Mouse (Mus musculus): ENCODE measurements at regions not wholly inside any gene's neighbourhood (a gene's known extent, or its start where the extent isn't known, plus 50 kb on each side); places are given as distances from the start of the nearest gene placed in this dataset.
A peak's percentile ranks its signal among the peaks of the same experiment; 100 is the strongest.

- intact Hi-C loops (cut with DNase I): no loop called here
- 88% methylated on average over 4 of the region's 4 CpGs for WGBS
- DNase-seq: no peak
Observed at GRCm38 (mm10) chr15:13667278-13667677, 493.8 kb upstream of the Cdh6 start.

GRCm38 (mm10) chr15:13662275-13662674, 488.8 kb upstream of the Cdh6 start:
- TF ChIP-seq CTCF (IDR thresholded peaks at IDR 0.05): no peak
- no peak for TF ChIP-seq POLR2A (IDR thresholded peaks at IDR 0.05; ENCODE audit: insufficient read depth, low read depth, low read length)
- TF ChIP-seq EP300 (IDR thresholded peaks at IDR 0.05; ENCODE audit: insufficient read depth, low read depth, low read length): no peak
- no peak overlapping the region for H3K27ac ChIP-seq
- no peaks in the 10 kb centered on the region for H3K4me1 ChIP-seq (ENCODE audit: control insufficient read depth, insufficient read depth, low read length)
- H3K36me3 ChIP-seq (ENCODE audit: control insufficient read depth, insufficient read depth, low read length): no peaks in the 10 kb centered on the region
- no peak overlapping the region for H3K9ac ChIP-seq (ENCODE audit: low read depth, low read length)
- WGBS: 81% methylated on average over 1 of the region's 1 CpGs
- no peaks in the 10 kb centered on the region for H3K79me2 ChIP-seq (replicated peaks; ENCODE audit: control insufficient read depth, insufficient read depth, low read length)
- no peak overlapping the region for H3K4me3 ChIP-seq
- DNase-seq: no peak
- H3K27me3 ChIP-seq (ENCODE audit: control insufficient read depth, insufficient read depth, low read length): no peaks in the 10 kb centered on the region
- intact Hi-C loops (cut with DNase I): no loop called here

More at GRCm38 (mm10) chr15:13667278-13667677, 493.8 kb upstream of the Cdh6 start:
- no peak overlapping the region for H3K4me3 ChIP-seq
- TF ChIP-seq POLR2A (IDR thresholded peaks at IDR 0.05; ENCODE audit: insufficient read depth, low read depth, low read length) (no peak), EP300 (IDR thresholded peaks at IDR 0.05; ENCODE audit: insufficient read depth, low read depth, low read length) (no peak), CTCF (IDR thresholded peaks at IDR 0.05) (no peak)
- no peaks in the 10 kb centered on the region for H3K79me2 ChIP-seq (replicated peaks; ENCODE audit: control insufficient read depth, insufficient read depth, low read length)
- no peak overlapping the region for H3K9ac ChIP-seq (ENCODE audit: low read depth, low read length)
- H3K4me1 ChIP-seq (ENCODE audit: control insufficient read depth, insufficient read depth, low read length): no peaks in the 10 kb centered on the region
- no peaks in the 10 kb centered on the region for H3K27me3 ChIP-seq (ENCODE audit: control insufficient read depth, insufficient read depth, low read length)
- no peak overlapping the region for H3K27ac ChIP-seq
- no peaks in the 10 kb centered on the region for H3K36me3 ChIP-seq (ENCODE audit: control insufficient read depth, insufficient read depth, low read length)

DNA sequence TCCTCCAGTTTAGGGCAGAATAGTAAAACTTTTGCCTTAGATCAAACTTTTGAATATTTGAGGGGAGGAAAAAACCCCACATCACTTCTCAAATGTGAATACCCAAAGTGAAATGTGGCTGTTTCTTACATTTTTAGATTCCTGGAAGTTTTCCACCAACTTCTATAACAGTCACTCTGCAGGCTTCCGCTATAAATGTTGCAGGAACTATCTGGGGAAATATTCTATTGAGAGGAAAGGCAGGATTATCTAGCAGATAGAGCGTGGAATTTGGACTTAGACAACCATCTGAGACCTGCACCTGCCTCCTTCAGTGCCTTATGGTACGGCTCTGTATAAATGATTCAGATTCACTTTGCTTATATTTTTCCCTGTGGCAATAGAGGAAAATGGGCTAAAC, 481.6 kb upstream of the Cdh6 start:
- no peak overlapping the region for H3K9ac ChIP-seq (ENCODE audit: low read depth, low read length)

GRCm38 (mm10) chr15:13635346-13635940, 462.0 kb upstream of the Cdh6 start:
- WGBS: 20% methylated on average over 2 of the region's 2 CpGs
- no peaks in the 10 kb centered on the region for H3K79me2 ChIP-seq (replicated peaks; ENCODE audit: control insufficient read depth, insufficient read depth, low read length)
- H3K4me3 ChIP-seq: no peak overlapping the region
- intact Hi-C loops (cut with DNase I): no loop called here
- peak; percentile 16 to 30 for DNase-seq
- no peak for TF ChIP-seq POLR2A (IDR thresholded peaks at IDR 0.05; ENCODE audit: insufficient read depth, low read depth, low read length)
- TF ChIP-seq EP300 (IDR thresholded peaks at IDR 0.05; ENCODE audit: insufficient read depth, low read depth, low read length): no peak
- TF ChIP-seq CTCF (IDR thresholded peaks at IDR 0.05): no peak
- no peaks in the 10 kb centered on the region for H3K27me3 ChIP-seq (ENCODE audit: control insufficient read depth, insufficient read depth, low read length)
- H3K27ac ChIP-seq: no peak overlapping the region
- H3K36me3 ChIP-seq (ENCODE audit: control insufficient read depth, insufficient read depth, low read length): no peaks in the 10 kb centered on the region
- H3K9ac ChIP-seq (ENCODE audit: low read depth, low read length): no peak overlapping the region
- H3K4me1 ChIP-seq (ENCODE audit: control insufficient read depth, insufficient read depth, low read length): no peaks in the 10 kb centered on the region

More for the DNA sequence above, 481.6 kb upstream of the Cdh6 start:
- H3K4me3 ChIP-seq: no peak overlapping the region
- H3K4me1 ChIP-seq (ENCODE audit: control insufficient read depth, insufficient read depth, low read length): no peaks in the 10 kb centered on the region
- H3K36me3 ChIP-seq (ENCODE audit: control insufficient read depth, insufficient read depth, low read length): no peaks in the 10 kb centered on the region
- 67% methylated on average over 3 of the region's 3 CpGs for WGBS
- H3K27ac ChIP-seq: no peak overlapping the region
- H3K79me2 ChIP-seq (replicated peaks; ENCODE audit: control insufficient read depth, insufficient read depth, low read length): no peaks in the 10 kb centered on the region
- DNase-seq: no peak
- intact Hi-C loops (cut with DNase I): no loop called here
- H3K27me3 ChIP-seq (ENCODE audit: control insufficient read depth, insufficient read depth, low read length): no peaks in the 10 kb centered on the region
- TF ChIP-seq EP300 (IDR thresholded peaks at IDR 0.05; ENCODE audit: insufficient read depth, low read depth, low read length): no peak
- TF ChIP-seq POLR2A (IDR thresholded peaks at IDR 0.05; ENCODE audit: insufficient read depth, low read depth, low read length): no peak
- no peak for TF ChIP-seq CTCF (IDR thresholded peaks at IDR 0.05)

- no peaks in the 10 kb centered on the region for H3K27me3 ChIP-seq (ENCODE audit: control insufficient read depth, insufficient read depth, low read length)
- no peak overlapping the region for H3K27ac ChIP-seq
- TF ChIP-seq CTCF (IDR thresholded peaks at IDR 0.05) (no peak), EP300 (IDR thresholded peaks at IDR 0.05; ENCODE audit: insufficient read depth, low read depth, low read length) (no peak), POLR2A (IDR thresholded peaks at IDR 0.05; ENCODE audit: insufficient read depth, low read depth, low read length) (no peak)
- WGBS: 37% methylated on average over 1 of the region's 1 CpGs
- no peak overlapping the region for H3K9ac ChIP-seq (ENCODE audit: low read depth, low read length)
- H3K36me3 ChIP-seq (ENCODE audit: control insufficient read depth, insufficient read depth, low read length): no peaks in the 10 kb centered on the region
- no peak for DNase-seq
- intact Hi-C loops (cut with DNase I): no loop called here
- no peaks in the 10 kb centered on the region for H3K79me2 ChIP-seq (replicated peaks; ENCODE audit: control insufficient read depth, insufficient read depth, low read length)
- no peaks in the 10 kb centered on the region for H3K4me1 ChIP-seq (ENCODE audit: control insufficient read depth, insufficient read depth, low read length)
- H3K4me3 ChIP-seq: no peak overlapping the region
Observed at GRCm38 (mm10) chr15:13602133-13602532, 428.7 kb upstream of the Cdh6 start.

GRCm38 (mm10) chr15:13597856-13598255, 424.4 kb upstream of the Cdh6 start:
- Histone ChIP-seq H3K27ac (no peak overlapping the region), H3K79me2 (replicated peaks; ENCODE audit: control insufficient read depth, insufficient read depth, low read length) (no peaks in the 10 kb centered on the region), H3K27me3 (ENCODE audit: control insufficient read depth, insufficient read depth, low read length) (no peaks in the 10 kb centered on the region), H3K4me1 (ENCODE audit: control insufficient read depth, insufficient read depth, low read length) (no peaks in the 10 kb centered on the region), H3K36me3 (ENCODE audit: control insufficient read depth, insufficient read depth, low read length) (no peaks in the 10 kb centered on the region), H3K4me3 (no peak overlapping the region), H3K9ac (ENCODE audit: low read depth, low read length) (no peak overlapping the region)
- no peak for DNase-seq
- no peak for TF ChIP-seq EP300 (IDR thresholded peaks at IDR 0.05; ENCODE audit: insufficient read depth, low read depth, low read length)
- TF ChIP-seq CTCF (IDR thresholded peaks at IDR 0.05): no peak
- TF ChIP-seq POLR2A (IDR thresholded peaks at IDR 0.05; ENCODE audit: insufficient read depth, low read depth, low read length): no peak
- 68% methylated on average over 2 of the region's 2 CpGs for WGBS
- intact Hi-C loops (cut with DNase I): no loop called here
